Mouse (Mus musculus): ENCODE measurements around the gene Sipa1. TPM values are rescaled to one million over a fixed set of nuclear protein-coding genes. Genes with fewer than 3 reads are reported as not detected.

Gene Sipa1
- total and polyA plus RNA-seq, 3 experiments: 6.2 to 15.5 TPM; not detected in 1

DNA sequence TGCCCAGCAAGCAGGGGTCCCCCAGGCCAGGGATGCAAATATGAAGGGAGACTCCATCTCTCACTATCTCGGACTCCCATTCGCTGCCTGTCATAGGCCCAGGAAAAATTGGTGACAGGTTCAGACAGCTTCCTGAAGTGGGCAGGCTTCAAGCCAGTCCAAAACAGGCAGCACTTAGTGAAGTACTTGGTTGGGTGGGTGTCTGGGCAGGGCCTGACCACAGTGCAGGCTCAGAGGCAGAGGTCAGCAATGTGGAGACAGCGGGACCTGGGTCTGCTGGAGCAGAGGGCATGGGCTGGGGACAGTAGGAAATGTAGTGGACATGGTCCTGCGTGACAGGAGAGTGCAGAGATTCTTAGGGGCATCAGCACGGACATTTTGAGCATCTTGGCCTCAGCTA, 28.1 kb upstream of the Sipa1 start:
- Histone ChIP-seq H3K36me3 (ENCODE audit: control insufficient read depth in 1 of 2, insufficient read depth in 2 of 2, low read length in 2 of 2) (peaks cover 0 to 9% of the 10 kb centered on the region in 2 experiments; a peak in 1 of 4 replicates), H3K4me1 (ENCODE audit: control insufficient read depth in 1 of 2, insufficient read depth in 2 of 2, low read length in 2 of 2) (peaks cover 2 to 24% of the 10 kb centered on the region in 2 experiments; a peak in 3 of 4 replicates), H3K27me3 (ENCODE audit: control insufficient read depth in 1 of 2, insufficient read depth in 2 of 2, low read length in 2 of 2) (no peaks in the 10 kb centered on the region), H3K9me3 (replicated peaks; ENCODE audit: insufficient read depth, low read length) (no peaks in the 10 kb centered on the region), H3K4me3 (ENCODE audit: control insufficient read depth in 1 of 2, insufficient read depth in 1 of 2, low read depth in 2 of 2, low read length in 2 of 2) (no peak overlapping the region), H3K9ac (ENCODE audit: control insufficient read depth, low read depth, low read length, poor library complexity, severe bottlenecking) (peak overlapping the region; percentile 21; the same call in 1 of the 2 replicates), H3K27ac (ENCODE audit: control insufficient read depth, low read depth, low read length) (no peak overlapping the region), H3K79me2 (ENCODE audit: control insufficient read depth, insufficient read depth, low read length, poor library complexity) (peaks cover 44% of the 10 kb centered on the region)
- DNase-seq (ENCODE audit: low read depth, low spot score): no peak
- TF ChIP-seq CHD1 (IDR thresholded peaks at IDR 0.05; ENCODE audit: low read depth, low read length) (no peak), ZMIZ1 (IDR thresholded peaks at IDR 0.05; ENCODE audit: low read depth, low read length) (no peak), TAL1 (IDR thresholded peaks at IDR 0.05; ENCODE audit: low read length) (no peak), POLR2AphosphoS5 (IDR thresholded peaks at IDR 0.05; ENCODE audit: borderline replicate concordance, low read depth, low read length) (no peak), MAX (IDR thresholded peaks at IDR 0.05; ENCODE audit: low read length) (no peak), RCOR1 (IDR thresholded peaks at IDR 0.05; ENCODE audit: low read depth, low read length) (no peak), MAZ (IDR thresholded peaks at IDR 0.05; ENCODE audit: low read depth, low read length) (no peak), GABPA (IDR thresholded peaks at IDR 0.05; ENCODE audit: low read depth, low read length) (no peak), HCFC1 (IDR thresholded peaks at IDR 0.05; ENCODE audit: low read depth, low read length) (no peak), RAD21 (IDR thresholded peaks at IDR 0.05; ENCODE audit: low read depth, low read length) (no peak)

DNA sequence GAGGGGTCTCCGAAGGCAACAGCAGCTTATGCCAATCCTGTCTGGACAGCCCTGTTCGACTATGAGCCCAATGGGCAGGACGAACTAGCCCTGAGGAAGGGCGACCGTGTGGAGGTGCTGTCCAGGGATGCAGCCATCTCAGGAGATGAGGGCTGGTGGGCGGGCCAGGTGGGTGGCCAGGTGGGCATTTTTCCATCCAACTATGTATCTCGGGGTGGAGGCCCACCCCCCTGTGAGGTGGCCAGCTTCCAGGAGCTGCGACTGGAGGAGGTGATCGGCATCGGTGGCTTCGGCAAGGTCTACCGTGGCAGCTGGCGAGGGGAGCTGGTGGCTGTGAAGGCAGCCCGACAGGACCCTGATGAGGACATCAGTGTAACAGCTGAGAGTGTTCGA, 26.8 kb upstream of the Sipa1 start:
- no peak for TF ChIP-seq TAL1 (IDR thresholded peaks at IDR 0.05; ENCODE audit: low read length)
- no peak for TF ChIP-seq CHD1 (IDR thresholded peaks at IDR 0.05; ENCODE audit: low read depth, low read length)
- no peak for TF ChIP-seq ETS1 (IDR thresholded peaks at IDR 0.05; ENCODE audit: low read depth, low read length)
- no peak for TF ChIP-seq MAFK (IDR thresholded peaks at IDR 0.05; ENCODE audit: borderline replicate concordance, low read depth, low read length)
- no peak for TF ChIP-seq POLR2AphosphoS2 (IDR thresholded peaks at IDR 0.05; ENCODE audit: low read length)
- no peak for TF ChIP-seq E2F4 (IDR thresholded peaks at IDR 0.05; ENCODE audit: borderline replicate concordance, low read depth, low read length)
- no peak for TF ChIP-seq USF2 (IDR thresholded peaks at IDR 0.05; ENCODE audit: borderline replicate concordance in 1 of 2, insufficient read depth in 1 of 2, low read depth in 1 of 2, low read length in 2 of 2)
- no peak for TF ChIP-seq ZC3H11A (IDR thresholded peaks at IDR 0.05; ENCODE audit: low read depth, low read length)
- TF ChIP-seq TCF12 (IDR thresholded peaks at IDR 0.05; ENCODE audit: low read depth, low read length): no peak
- no peak for TF ChIP-seq HCFC1 (IDR thresholded peaks at IDR 0.05; ENCODE audit: low read depth, low read length)
- no peak for TF ChIP-seq RCOR1 (IDR thresholded peaks at IDR 0.05; ENCODE audit: low read depth, low read length)
- TF ChIP-seq NRF1 (IDR thresholded peaks at IDR 0.05; ENCODE audit: insufficient read depth, low read depth, low read length, poor library complexity, severe bottlenecking): no peak
- no peak for TF ChIP-seq MYC (IDR thresholded peaks at IDR 0.05; ENCODE audit: low read depth, low read length)
- TF ChIP-seq ZMIZ1 (IDR thresholded peaks at IDR 0.05; ENCODE audit: low read depth, low read length): no peak
- no peak for TF ChIP-seq RAD21 (IDR thresholded peaks at IDR 0.05; ENCODE audit: low read depth, low read length)
- peaks cover 0 to 9% of the 10 kb centered on the region in 2 experiments; a peak in 2 of 4 replicates for H3K36me3 ChIP-seq (ENCODE audit: control insufficient read depth in 1 of 2, insufficient read depth in 2 of 2, low read length in 2 of 2)

More for the DNA sequence above, 26.8 kb upstream of the Sipa1 start:
- Histone ChIP-seq H3K27ac (ENCODE audit: control insufficient read depth, low read depth, low read length) (no peak overlapping the region), H3K9me3 (replicated peaks; ENCODE audit: insufficient read depth, low read length) (no peaks in the 10 kb centered on the region), H3K79me2 (ENCODE audit: control insufficient read depth, insufficient read depth, low read length, poor library complexity) (peaks cover 44% of the 10 kb centered on the region), H3K4me3 (ENCODE audit: control insufficient read depth in 1 of 2, insufficient read depth in 1 of 2, low read depth in 2 of 2, low read length in 2 of 2) (peak overlapping the region; percentile 89 to 99), H3K27me3 (ENCODE audit: control insufficient read depth in 1 of 2, insufficient read depth in 2 of 2, low read length in 2 of 2) (no peaks in the 10 kb centered on the region), H3K9ac (ENCODE audit: control insufficient read depth, low read depth, low read length, poor library complexity, severe bottlenecking) (peak overlapping the region; percentile 91), H3K4me1 (ENCODE audit: control insufficient read depth in 1 of 2, insufficient read depth in 2 of 2, low read length in 2 of 2) (peaks cover 2 to 24% of the 10 kb centered on the region in 2 experiments; a peak in 3 of 4 replicates)
- no peak for DNase-seq (ENCODE audit: low read depth, low spot score)

All from MEL (cell line).